Mouse (Mus musculus): Measurements from ENCODE around the gene Neo1.
"Not testable (repeated sequence)": the region's sequence is repeated elsewhere in the genome, so short reads cannot be mapped to it uniquely, and the experiment has no call there.

The Neo1 gene

GRCm38 (mm10) chr9:58989255-58989928 lies 46.8 kb downstream of the Neo1 start:
- DNase-seq: no peak

DNA sequence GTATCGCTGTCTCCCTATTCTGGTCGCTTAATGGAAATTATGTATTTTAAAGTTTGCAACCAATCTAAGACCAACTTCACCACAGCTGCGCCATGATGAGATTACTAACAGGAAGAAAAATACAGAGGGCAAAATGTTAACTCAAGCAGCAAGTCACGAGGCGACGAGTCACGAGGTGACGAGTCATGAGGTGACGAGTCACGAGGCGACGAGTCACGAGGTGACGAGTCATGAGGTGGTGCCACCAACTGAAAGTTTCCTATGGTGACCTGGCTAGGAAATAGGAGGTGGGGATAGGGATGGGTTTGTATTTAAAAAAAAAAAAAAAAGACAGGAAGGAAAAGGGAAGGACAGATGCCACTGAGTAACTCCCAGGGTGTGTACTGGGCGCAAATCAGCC lies 57.2 kb downstream of the Neo1 start:
- no peak for DNase-seq

GRCm38 (mm10) chr9:58971154-58971553 lies 65.1 kb downstream of the Neo1 start:
- not testable (repeated sequence) for DNase-seq

- no peak for DNase-seq
Observed at GRCm38 (mm10) chr9:58967371-58967770, 68.9 kb downstream of the Neo1 start.

DNA sequence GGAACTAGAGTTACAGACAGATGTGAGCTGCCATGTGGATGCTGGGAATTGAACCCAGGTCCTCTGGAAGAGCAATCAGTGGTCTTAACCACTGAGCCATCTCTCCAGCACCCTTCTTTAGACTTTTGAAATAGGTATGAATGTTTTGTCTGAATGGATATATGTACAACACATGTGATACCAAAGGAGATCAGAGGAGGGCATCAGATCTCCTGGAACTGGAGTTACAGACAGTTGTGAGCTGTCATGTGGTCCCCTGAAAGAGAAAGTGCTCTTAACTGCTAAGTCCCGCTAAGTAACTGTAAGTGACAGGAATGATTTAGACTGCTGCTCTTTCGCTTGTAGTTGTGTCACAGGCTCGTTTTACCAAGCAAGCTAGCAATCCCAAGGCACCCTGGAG lies 80.7 kb downstream of the Neo1 start:
- no peak for DNase-seq

GRCm38 (mm10) chr9:58945910-58946309 lies 90.3 kb downstream of the Neo1 start:
- not testable (repeated sequence) for DNase-seq

DNA sequence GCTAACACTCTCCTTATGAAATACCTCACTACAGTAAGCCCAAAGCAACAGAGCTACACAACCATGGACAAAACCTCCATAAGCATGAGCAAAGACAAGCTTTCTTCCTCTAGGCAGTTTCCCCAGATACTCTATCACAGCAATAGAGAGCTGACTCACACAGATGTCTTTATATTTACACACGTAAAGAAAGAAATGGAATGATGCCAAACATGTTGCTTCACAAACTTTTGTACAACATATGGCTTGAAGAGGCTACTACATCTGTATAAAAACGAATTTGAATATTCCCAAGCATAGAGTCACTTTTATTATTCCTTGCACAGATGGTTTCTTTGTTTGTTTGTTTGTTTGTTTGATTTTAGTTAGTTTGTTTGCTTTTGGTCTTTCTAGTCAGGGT lies 101.5 kb downstream of the Neo1 start:
- DNase-seq: no peak

DNA sequence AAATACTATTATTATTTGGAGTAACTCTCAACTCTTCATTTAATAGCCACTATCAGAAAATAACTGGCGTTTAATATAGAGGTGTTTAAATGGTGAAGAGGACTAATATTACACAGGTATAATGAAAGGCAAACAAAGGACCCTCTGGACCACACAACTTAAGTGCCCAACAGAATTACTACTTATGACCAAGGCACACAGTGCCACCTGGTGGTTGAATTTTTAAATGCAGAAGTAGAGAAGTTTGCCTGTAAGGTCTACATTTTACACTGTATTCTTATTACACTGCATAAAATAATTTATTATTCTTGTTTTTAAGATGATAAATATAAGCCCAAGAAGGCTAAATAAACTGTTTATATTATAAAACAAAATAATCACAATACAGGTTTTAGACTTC lies 108.1 kb downstream of the Neo1 start:
- DNase-seq: peak; percentile 27

- peak; percentile 38 for DNase-seq
Observed at GRCm38 (mm10) chr9:58902869-58903585, 133.2 kb downstream of the Neo1 start.

- DNase-seq: no peak
Observed at GRCm38 (mm10) chr9:58899602-58900001, 136.6 kb downstream of the Neo1 start.

- no peak for DNase-seq
Observed at GRCm38 (mm10) chr9:58891840-58892640, 144.2 kb downstream of the Neo1 start.

- no peak for DNase-seq
Observed at GRCm38 (mm10) chr9:58890893-58891292, 145.3 kb downstream of the Neo1 start.

DNA sequence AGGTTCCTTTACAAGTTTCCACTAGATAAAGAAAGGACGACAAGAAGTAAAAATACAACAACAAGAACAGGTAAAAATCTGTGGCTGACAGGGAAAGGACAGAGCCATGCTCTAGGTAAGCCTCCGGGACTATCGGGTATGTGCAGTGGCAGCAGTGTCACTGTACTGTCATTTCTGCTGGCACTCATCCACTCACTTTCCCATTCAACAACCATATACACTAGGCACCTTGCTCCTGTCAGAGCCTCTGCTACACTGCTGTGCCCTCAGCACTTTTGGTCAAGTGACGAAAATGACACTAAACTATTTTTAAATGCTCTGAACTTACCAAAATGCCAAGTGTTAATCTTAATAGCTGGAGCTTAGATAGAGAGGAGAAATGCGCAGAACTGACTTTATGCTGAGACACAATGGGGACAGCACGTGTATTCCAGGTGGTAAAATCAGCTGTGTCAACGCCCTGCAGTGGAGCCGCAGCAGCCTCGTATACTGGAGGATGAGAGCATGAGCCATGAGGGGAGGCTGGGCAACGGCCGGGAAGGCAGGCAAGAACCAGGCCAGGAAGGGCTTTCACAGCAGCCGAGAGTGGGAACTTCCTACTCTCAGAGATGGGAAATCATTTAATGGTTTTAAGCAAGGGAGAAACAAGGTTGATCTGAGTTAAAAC lies 146.3 kb downstream of the Neo1 start:
- DNase-seq: no peak

DNA sequence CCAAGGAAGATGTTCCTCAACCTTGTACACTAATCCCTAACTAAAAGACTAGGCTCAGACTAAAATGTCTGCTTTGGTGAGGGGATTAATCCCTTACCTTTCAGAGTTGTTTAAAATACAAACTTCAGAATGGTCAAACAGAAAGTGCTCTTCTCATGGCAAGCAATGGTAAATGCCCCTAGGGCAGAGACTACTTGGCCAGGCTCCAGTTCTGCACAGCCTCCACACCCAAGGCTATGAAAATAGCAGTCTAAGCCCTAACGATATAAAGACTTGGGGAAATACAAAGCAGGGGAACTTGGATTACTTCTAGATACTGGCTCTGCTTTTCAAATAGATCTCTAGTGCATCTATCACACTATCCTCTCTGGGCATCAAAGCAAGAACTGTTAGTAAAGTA lies 153.6 kb downstream of the Neo1 start:
- no peak for DNase-seq

- no peak for DNase-seq
Observed at GRCm38 (mm10) chr9:58879836-58880235, 156.4 kb downstream of the Neo1 start.

DNA sequence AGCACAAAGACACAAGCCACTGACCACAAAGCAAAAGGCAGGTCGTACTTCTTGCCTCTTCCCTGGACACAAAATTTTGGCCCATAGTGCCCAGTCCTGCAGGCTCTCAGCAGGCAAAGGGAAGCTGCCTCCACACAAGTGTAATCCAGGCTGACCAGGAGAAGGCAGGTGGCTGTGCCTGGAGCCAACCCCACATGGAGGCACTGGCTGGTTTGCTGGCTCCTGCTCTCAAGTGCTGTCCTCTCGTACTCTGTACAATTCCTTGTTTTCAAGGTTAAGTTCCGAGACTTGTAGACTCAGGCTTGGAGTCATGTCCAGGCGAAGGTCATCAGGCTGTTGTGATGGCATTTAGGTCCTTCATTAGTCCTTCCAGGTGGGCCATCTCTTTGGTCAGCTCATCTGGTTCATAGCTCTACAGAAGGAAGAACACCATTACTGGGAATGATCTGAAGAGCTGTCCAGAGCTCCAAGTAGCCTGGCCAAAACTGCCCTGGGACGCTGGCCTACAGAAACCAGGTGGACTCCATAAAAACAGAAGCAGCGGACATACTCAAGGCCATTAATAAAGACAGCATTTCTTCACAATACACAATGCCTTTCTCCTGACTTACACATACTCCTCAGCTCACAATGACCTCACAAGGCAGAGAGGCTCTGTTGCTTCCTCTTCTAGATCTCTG lies 159.2 kb downstream of the Neo1 start:
- DNase-seq: no peak

GRCm38 (mm10) chr9:58875439-58875838 lies 160.8 kb downstream of the Neo1 start:
- no peak for DNase-seq

DNA sequence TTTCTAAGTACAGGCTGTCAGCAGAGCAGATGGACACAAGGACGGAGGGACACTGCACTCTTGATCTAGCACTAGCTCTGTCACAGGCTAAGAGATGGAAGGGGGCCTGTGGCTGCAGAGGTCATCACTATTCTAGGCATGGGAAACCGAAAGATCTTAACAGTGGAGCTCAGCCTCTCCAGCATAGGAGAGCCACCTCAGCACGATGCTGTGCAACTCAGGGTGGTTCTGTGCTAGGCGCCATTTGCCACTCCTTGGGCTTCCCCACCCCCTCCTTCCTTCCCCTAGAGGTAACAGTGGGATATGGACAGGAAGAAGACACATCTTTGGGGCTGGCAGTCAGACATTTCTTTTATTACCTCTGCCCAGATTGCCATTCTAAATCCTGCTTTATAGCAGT lies 161.9 kb downstream of the Neo1 start:
- no peak for DNase-seq

- DNase-seq: peak; percentile 26
Observed at GRCm38 (mm10) chr9:58873541-58874324, 162.5 kb downstream of the Neo1 start.

DNA sequence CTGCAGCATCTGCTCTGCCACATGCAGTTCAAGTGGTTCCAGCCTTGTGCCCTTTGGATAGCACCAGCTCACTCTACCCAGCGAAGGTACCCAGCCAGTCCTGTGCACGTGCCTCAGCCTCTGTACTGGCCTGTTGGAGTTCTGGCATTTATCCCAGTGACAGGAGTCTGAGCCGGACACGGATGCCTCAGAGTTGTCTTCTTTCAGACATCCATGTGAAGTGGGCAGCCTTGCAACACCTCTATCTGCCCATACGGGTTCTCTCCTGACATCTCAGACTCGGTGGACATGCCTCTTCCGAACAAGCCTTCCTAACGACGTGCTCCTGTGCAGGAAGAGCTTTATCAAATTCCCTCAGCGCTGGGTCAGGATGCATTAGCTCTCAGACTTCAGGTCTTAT lies 165.1 kb downstream of the Neo1 start:
- no peak for DNase-seq

DNA sequence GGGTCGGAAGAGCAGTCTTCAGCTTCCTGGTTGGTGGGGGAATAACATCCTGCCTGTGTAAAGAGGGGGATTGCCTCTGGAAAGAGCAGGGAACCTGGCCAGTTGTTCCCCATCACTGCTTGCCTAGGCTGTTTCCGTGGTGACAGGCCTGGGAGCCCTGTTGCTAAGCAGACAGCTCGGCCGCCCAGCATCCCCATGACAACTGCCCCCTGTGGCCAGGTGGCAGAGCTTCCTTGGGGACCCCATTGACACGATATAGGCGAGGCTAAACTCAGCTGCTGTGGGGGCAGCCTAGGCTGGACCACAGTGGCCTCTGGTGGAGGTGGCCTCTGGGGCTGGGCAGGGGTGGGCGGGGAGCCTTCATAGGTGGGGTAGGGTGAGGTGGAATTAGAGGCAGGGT lies 172.4 kb downstream of the Neo1 start:
- peak; percentile 19 for DNase-seq
